8 mouse cellular contexts compared by ENCODE assay signal in the genomic region with DNA sequence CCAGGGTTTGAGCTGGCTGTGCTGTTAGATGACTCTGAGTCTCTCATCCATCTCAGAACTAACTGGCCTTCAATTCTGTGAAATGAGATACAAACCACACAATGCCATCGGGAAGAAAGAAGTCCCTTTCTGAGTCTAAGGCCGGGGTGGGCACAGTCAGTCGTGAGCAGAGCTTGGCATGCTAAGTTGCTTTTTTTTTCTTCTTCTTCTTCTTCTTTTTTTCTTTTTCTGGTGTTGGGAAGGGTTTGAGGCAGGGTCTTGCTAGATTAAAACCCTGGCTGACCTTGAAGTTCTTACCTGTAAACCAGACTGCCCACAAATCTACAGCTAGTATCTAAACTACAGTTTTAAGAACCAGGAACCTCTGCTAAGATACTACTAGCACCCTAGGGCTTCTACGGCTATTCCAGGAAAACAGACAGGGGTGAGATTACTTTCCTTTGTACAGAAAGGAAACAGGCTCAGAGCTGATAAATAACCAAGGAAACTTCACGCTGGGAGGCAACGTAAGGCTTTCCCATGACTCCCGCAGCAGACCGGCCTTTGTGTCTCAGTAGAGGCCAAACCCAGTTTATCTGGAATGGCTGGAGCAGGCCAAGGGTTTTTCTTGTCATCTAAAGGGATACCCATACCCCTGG. TPM values are rescaled to one million over a fixed set of nuclear protein-coding genes. Genes with fewer than 3 reads are reported as not detected.
DNase-seq lines count a peak whose midpoint lies in the region; ATAC-seq and TF ChIP-seq lines count a peak whose summit lies in the region.

No protein-coding gene starts in this region.

- H3K9ac ChIP-seq in heart, embryonic 12.5 days, result peak overlapping the region; percentile 52
- H3K9ac ChIP-seq in ES-E14 (ENCODE audit: insufficient read depth, low read depth, low read length, poor library complexity, severe bottlenecking), result peak overlapping the region; percentile 63
- H3K9ac ChIP-seq in forebrain, postnatal 0 days, result peak overlapping the region; percentile 54

- WGBS in heart, embryonic 12.5 days, result 29% methylated on average over 8 of the region's 8 CpGs
- WGBS in forebrain, postnatal 0 days, result 30% methylated on average over 8 of the region's 8 CpGs
- 31% methylated on average over 7 of the region's 8 CpGs for WGBS in macrophage (ENCODE audit: missing documents)

- peaks cover 12% of the 10 kb centered on the region; the same call in 1 of the 2 replicates for H3K27me3 ChIP-seq in heart, embryonic 12.5 days (replicated peaks)
- H3K27me3 ChIP-seq in forebrain, postnatal 0 days (ENCODE audit: insufficient read depth, low read length), result no peaks in the 10 kb centered on the region

- H3K4me3 ChIP-seq in heart, embryonic 12.5 days, result peak overlapping the region; percentile 37
- peak overlapping the region; percentile 37 to 67 for H3K4me3 ChIP-seq in ES-E14 (ENCODE audit: insufficient read depth in 1 of 2, low read depth in 1 of 2, low read length in 2 of 2, poor library complexity in 1 of 2, severe bottlenecking in 1 of 2)
- H3K4me3 ChIP-seq in forebrain, postnatal 0 days (ENCODE audit: low read depth, low read length), result peak overlapping the region; percentile 38
- H3K4me3 ChIP-seq in macrophage (ENCODE audit: inconsistent target), result peak overlapping the region; percentile 16; the same call in 1 of the 2 replicates

- H3K79me2 ChIP-seq in macrophage (ENCODE audit: inconsistent target), result no peaks in the 10 kb centered on the region

- in situ Hi-C loops in ES-E14 (cut with MboI; ENCODE audit: low sequenced_read_pairs in 2 of 2, unreplicated experiment in 2 of 2), result no loop called here

- TF ChIP-seq CTCF in forebrain, postnatal 0 days (IDR thresholded peaks at IDR 0.05; ENCODE audit: low read depth), result no peak

- H3K4me2 ChIP-seq in heart, embryonic 12.5 days, result peak overlapping the region; percentile 79
- H3K4me2 ChIP-seq in forebrain, postnatal 0 days (ENCODE audit: low read depth), result peak overlapping the region; percentile 74

- no peak for DNase-seq in heart, adult 8-10 months (ENCODE audit: low spot score)
- DNase-seq in ES-E14 (ENCODE audit: low read depth, low spot score), result no peak
- no peak for DNase-seq in forebrain, postnatal 0 days
- DNase-seq in adrenal gland, adult 2 months, result no peak
- DNase-seq in urinary bladder, adult 18-20 months (ENCODE audit: low spot score in 2 of 2), result no peak
- no peak for DNase-seq in adrenal gland, adult 8-10 months

- H3K36me3 ChIP-seq in heart, embryonic 12.5 days, result peaks cover 27% of the 10 kb centered on the region
- H3K36me3 ChIP-seq in ES-E14 (ENCODE audit: control insufficient read depth, insufficient read depth, low read length, poor library complexity, severe bottlenecking) (peaks cover 21% of the 10 kb centered on the region), macrophage (ENCODE audit: inconsistent target) (no peaks in the 10 kb centered on the region; the same call in 1 of the 2 replicates)
- no peaks in the 10 kb centered on the region; the same call in 1 of the 2 replicates for H3K36me3 ChIP-seq in forebrain, postnatal 0 days (ENCODE audit: insufficient read depth)

- H3K27ac ChIP-seq in heart, embryonic 12.5 days (ENCODE audit: poor library complexity, severe bottlenecking), result peak overlapping the region; percentile 64
- H3K27ac ChIP-seq in ES-E14 (ENCODE audit: insufficient read depth, low read depth, low read length, poor library complexity, severe bottlenecking), result no peak overlapping the region
- 0 out of 2 replicates have a peak overlapping the region, but pooled peaks have one; percentile 21 for H3K27ac ChIP-seq in forebrain, postnatal 0 days (ENCODE audit: low read depth, low read length)
- no peak overlapping the region for H3K27ac ChIP-seq in macrophage

- no peak for ATAC-seq in heart, embryonic 12.5 days (ENCODE audit: insufficient number of reproducible peaks, low FRiP score)
- no peak; the same call in 1 of the 2 replicates for ATAC-seq in forebrain, postnatal 0 days

- H3K4me1 ChIP-seq in heart, embryonic 12.5 days (replicated peaks), result peaks cover 13% of the 10 kb centered on the region
- H3K4me1 ChIP-seq in ES-E14 (ENCODE audit: control insufficient read depth in 2 of 2, insufficient read depth in 2 of 2, low read length in 2 of 2, poor library complexity in 1 of 2), result peaks cover 3 to 25% of the 10 kb centered on the region in 2 experiments; a peak in 3 of 4 replicates
- no peaks in the 10 kb centered on the region for H3K4me1 ChIP-seq in forebrain, postnatal 0 days (ENCODE audit: insufficient read depth)

- peaks cover 4% of the 10 kb centered on the region; the same call in 1 of the 2 replicates for H3K9me3 ChIP-seq in heart, embryonic 12.5 days (replicated peaks)
- no peaks in the 10 kb centered on the region for H3K9me3 ChIP-seq in ES-E14 (ENCODE audit: control insufficient read depth, insufficient read depth, low read depth, low read length)
- H3K9me3 ChIP-seq in forebrain, postnatal 0 days (ENCODE audit: low read length), result no peaks in the 10 kb centered on the region

TF ChIP-seq in ES-E14, 5 proteins besides CTCF, POLR2A, EP300 and RAD21 (continues in another document):
- no peak for TF ChIP-seq ZC3H11A (IDR thresholded peaks at IDR 0.05; ENCODE audit: borderline replicate concordance, low read depth, low read length)
- TF ChIP-seq ZNF384 (IDR thresholded peaks at IDR 0.05; ENCODE audit: low read depth, low read length), result no peak
- no peak for TF ChIP-seq HCFC1 (IDR thresholded peaks at IDR 0.05; ENCODE audit: borderline replicate concordance, insufficient read depth, low read length)
- TF ChIP-seq CHD2 (IDR thresholded peaks at IDR 0.05; ENCODE audit: low read depth, low read length), result no peak

RNA-seq across cellular contexts. Expression of a gene that starts 8.2 kb away (rescaled TPM):
- polyA plus RNA-seq in heart, embryonic 12.5 days (2016; fragmentation: Nextera tagmentation; extraction: Ambion mirVana), result 151 and 152 TPM in 2 replicates
- 10 to 100 TPM; 12.5 to 16.0 (median 15.0) TPM for total RNA-seq in heart, adult 8-10 months (2022)
- total RNA-seq in ES-E14 (2012; rRNA removed), result 144 and 195 TPM in 2 replicates
- total RNA-seq in forebrain, postnatal 0 days (2014; rRNA removed), result 42.6 and 52.2 TPM in 2 replicates
- polyA plus RNA-seq in forebrain, postnatal 0 days (2015; fragmentation: Nextera tagmentation; extraction: Ambion mirVana), result 61.1 and 66.4 TPM in 2 replicates
- 1 to 10 TPM in 22 of 26 experiments, under 1 TPM in 3, not detected in 1; 0.65 to 9.0 (median 2.3) TPM for total RNA-seq in macrophage (2018; cell fraction: chromatin; rRNA removed)
- total RNA-seq in macrophage (2018; cell fraction: cytosol; rRNA removed), result 10 to 100 TPM in 13 of 26 experiments, 1 to 10 TPM in 13; 5.4 to 20.0 (median 10.4) TPM
- total RNA-seq in macrophage (2018; cell fraction: nucleus; rRNA removed), result 10 to 100 TPM in 1 of 26 experiments, 1 to 10 TPM in 25; 1.3 to 14.1 (median 3.7) TPM
- 7.6 to 30.8 TPM (median 14.0 TPM) in 3 replicates for polyA plus RNA-seq in macrophage (2018)
- total RNA-seq in adrenal gland, adult 2 months (2021), result 10 to 100 TPM; 30.6 to 45.6 TPM
- polyA plus RNA-seq in adrenal gland, adult 2 months (2012; rRNA removed), result 68.6 and 71.3 TPM in 2 replicates
- total RNA-seq in adrenal gland, adult 8-10 months (2022), result 10 to 100 TPM; 37.3 to 55.6 (median 46.4) TPM

RNA-seq across cellular contexts. Expression of a gene that starts 23.5 kb away (rescaled TPM):
- 742 and 759 TPM in 2 replicates for polyA plus RNA-seq in heart, embryonic 12.5 days (2016; fragmentation: Nextera tagmentation; extraction: Ambion mirVana)
- total RNA-seq in heart, adult 8-10 months (2022), result 100 to 1,000 TPM in 3 of 4 experiments, 10 to 100 TPM in 1; 92.7 to 141 (median 123) TPM
- total RNA-seq in ES-E14 (2012; rRNA removed), result 504 and 729 TPM in 2 replicates
- 730 and 936 TPM in 2 replicates for total RNA-seq in forebrain, postnatal 0 days (2014; rRNA removed)
- polyA plus RNA-seq in forebrain, postnatal 0 days (2015; fragmentation: Nextera tagmentation; extraction: Ambion mirVana), result 2,422 and 2,718 TPM in 2 replicates
- total RNA-seq in macrophage (2018; cell fraction: chromatin; rRNA removed), result 1,000 to 10,000 TPM in 6 of 26 experiments, 100 to 1,000 TPM in 20; 278 to 1,753 (median 620) TPM
- total RNA-seq in macrophage (2018; cell fraction: cytosol; rRNA removed), result 1,000 to 10,000 TPM in 10 of 26 experiments, 100 to 1,000 TPM in 16; 554 to 1,427 (median 908) TPM
- 1,000 to 10,000 TPM in 14 of 26 experiments, 100 to 1,000 TPM in 12; 418 to 2,195 (median 1,050) TPM for total RNA-seq in macrophage (2018; cell fraction: nucleus; rRNA removed)
- polyA plus RNA-seq in macrophage (2018), result 470 to 740 TPM (median 693 TPM) in 3 replicates
- total RNA-seq in adrenal gland, adult 2 months (2021), result 100 to 1,000 TPM; 270 to 363 TPM
- 76.2 and 92.7 TPM in 2 replicates for polyA plus RNA-seq in adrenal gland, adult 2 months (2012; rRNA removed)
- total RNA-seq in adrenal gland, adult 8-10 months (2022), result 100 to 1,000 TPM; 302 to 413 (median 377) TPM

RNA-seq across cellular contexts. Expression of a gene that starts 25.8 kb away (rescaled TPM):
- polyA plus RNA-seq in heart, embryonic 12.5 days (2016; fragmentation: Nextera tagmentation; extraction: Ambion mirVana), result 31.8 and 32.3 TPM in 2 replicates
- total RNA-seq in heart, adult 8-10 months (2022), result 1 to 10 TPM; 7.2 to 9.4 (median 7.8) TPM
- total RNA-seq in ES-E14 (2012; rRNA removed), result 32.5 and 39.6 TPM in 2 replicates
- 38.9 and 43.8 TPM in 2 replicates for total RNA-seq in forebrain, postnatal 0 days (2014; rRNA removed)
- polyA plus RNA-seq in forebrain, postnatal 0 days (2015; fragmentation: Nextera tagmentation; extraction: Ambion mirVana), result 18.7 and 22.5 TPM in 2 replicates
- 100 to 1,000 TPM in 17 of 26 experiments, 10 to 100 TPM in 9; 40.7 to 159 (median 109) TPM for total RNA-seq in macrophage (2018; cell fraction: chromatin; rRNA removed)
- 10 to 100 TPM in 23 of 26 experiments, 1 to 10 TPM in 3; 6.1 to 21.7 (median 15.6) TPM for total RNA-seq in macrophage (2018; cell fraction: cytosol; rRNA removed)
- 100 to 1,000 TPM in 1 of 26 experiments, 10 to 100 TPM in 25; 31.9 to 100 (median 64.9) TPM for total RNA-seq in macrophage (2018; cell fraction: nucleus; rRNA removed)
- 12.2 to 20.0 TPM (median 19.4 TPM) in 3 replicates for polyA plus RNA-seq in macrophage (2018)
- 10 to 100 TPM; 20.2 to 21.2 TPM for total RNA-seq in adrenal gland, adult 2 months (2021)
- polyA plus RNA-seq in adrenal gland, adult 2 months (2012; rRNA removed), result 46.0 and 58.5 TPM in 2 replicates
- total RNA-seq in adrenal gland, adult 8-10 months (2022), result 10 to 100 TPM; 19.7 to 45.2 (median 29.6) TPM

RNA-seq across cellular contexts. Expression of a gene that starts 29.8 kb away (rescaled TPM):
- polyA plus RNA-seq in heart, embryonic 12.5 days (2016; fragmentation: Nextera tagmentation; extraction: Ambion mirVana), result 2.0 and 2.7 TPM in 2 replicates
- 1 to 10 TPM; 2.3 to 3.1 (median 3.0) TPM for total RNA-seq in heart, adult 8-10 months (2022)
- total RNA-seq in ES-E14 (2012; rRNA removed), result 9.6 and 26.3 TPM in 2 replicates
- 0.46 and 1.1 TPM in 2 replicates for total RNA-seq in forebrain, postnatal 0 days (2014; rRNA removed)
- 0.93 and 1.3 TPM in 2 replicates for polyA plus RNA-seq in forebrain, postnatal 0 days (2015; fragmentation: Nextera tagmentation; extraction: Ambion mirVana)
- total RNA-seq in macrophage (2018; cell fraction: chromatin; rRNA removed), result under 1 TPM in 1 of 26 experiments, not detected in 25; 0.13 TPM
- under 1 TPM in 19 of 26 experiments, not detected in 7; 0.03 to 0.07 (median 0.04) TPM for total RNA-seq in macrophage (2018; cell fraction: cytosol; rRNA removed)
- under 1 TPM in 2 of 26 experiments, not detected in 24; 0.12 to 0.17 TPM for total RNA-seq in macrophage (2018; cell fraction: nucleus; rRNA removed)
- not detected in 3 replicates for polyA plus RNA-seq in macrophage (2018)
- total RNA-seq in adrenal gland, adult 2 months (2021), result 1 to 10 TPM; 2.1 to 4.3 TPM
- polyA plus RNA-seq in adrenal gland, adult 2 months (2012; rRNA removed), result 3.9 and 4.8 TPM in 2 replicates
- 1 to 10 TPM; 3.5 to 5.1 (median 3.9) TPM for total RNA-seq in adrenal gland, adult 8-10 months (2022)

Comparison
In these comparisons a context has a peak if more than half of its experiments do, and no peak if none do; other contexts are left out.
1. H3K27ac ChIP-seq: peak in heart, embryonic 12.5 days (single experiment) and forebrain, postnatal 0 days (single experiment); none in ES-E14 (single experiment) and macrophage (single experiment).
2. Peak in every context shown above with its lines, with median percentiles within 50 percentile points of each other: H3K4me3 ChIP-seq and H3K9ac ChIP-seq.